In genomic region chr2:168517774-168518173, GRCm38 (mm10) we compare ENCODE assay signal across 17 mouse cellular contexts.
DNase-seq lines count a peak whose midpoint lies in the region; ATAC-seq and TF ChIP-seq lines count a peak whose summit lies in the region.
"Had no signal": no experiment of that assay in that cellular context is flagged by ENCODE, and none has a peak within 500 bp of the region (broad histone marks: within the 10 kb centered on the region; RNA-seq: fewer than 3 reads in every experiment).

No protein-coding gene starts in this region.

- no peak overlapping the region for H3K27ac ChIP-seq in heart, embryonic 10.5 days
- no peak overlapping the region for H3K27ac ChIP-seq in intestine, embryonic 15.5 days
- H3K27ac ChIP-seq in intestine, postnatal 0 days (ENCODE audit: low read depth, low read length): no peak overlapping the region
- H3K27ac ChIP-seq in left cerebral cortex, adult 2 months: no peak overlapping the region
- H3K27ac ChIP-seq: embryonic facial prominence, embryonic 12.5 days; embryonic facial prominence, embryonic 15.5 days; heart, embryonic 15.5 days; hindbrain, embryonic 10.5 days; hindbrain, embryonic 13.5 days had no signal

- H3K9ac ChIP-seq in intestine, embryonic 15.5 days: no peak overlapping the region
- H3K9ac ChIP-seq in intestine, postnatal 0 days (ENCODE audit: low read depth, low read length): no peak overlapping the region
- H3K9ac ChIP-seq: embryonic facial prominence, embryonic 12.5 days; embryonic facial prominence, embryonic 15.5 days; forebrain, postnatal 0 days; heart, embryonic 12.5 days; heart, embryonic 15.5 days; hindbrain, embryonic 13.5 days had no signal

- no peaks in the 10 kb centered on the region for H3K36me3 ChIP-seq in heart, embryonic 10.5 days
- H3K36me3 ChIP-seq in intestine, embryonic 15.5 days: no peaks in the 10 kb centered on the region
- H3K36me3 ChIP-seq in intestine, postnatal 0 days (ENCODE audit: control insufficient read depth, insufficient read depth): no peaks in the 10 kb centered on the region
- H3K36me3 ChIP-seq: embryonic facial prominence, embryonic 12.5 days; embryonic facial prominence, embryonic 15.5 days; heart, embryonic 15.5 days; hindbrain, embryonic 10.5 days; hindbrain, embryonic 13.5 days had no signal

- WGBS in heart, embryonic 10.5 days: 89% methylated on average over 7 of the region's 7 CpGs
- WGBS in intestine, embryonic 15.5 days: 76% methylated on average over 7 of the region's 7 CpGs
- 66% methylated on average over 7 of the region's 7 CpGs for WGBS in intestine, postnatal 0 days

- no peak overlapping the region for H3K4me3 ChIP-seq in heart, embryonic 10.5 days
- no peak overlapping the region for H3K4me3 ChIP-seq in intestine, embryonic 15.5 days (replicated peaks)
- no peak overlapping the region for H3K4me3 ChIP-seq in intestine, postnatal 0 days (ENCODE audit: low read depth, low read length)
- no peak overlapping the region for H3K4me3 ChIP-seq in left cerebral cortex, adult 2 months
- H3K4me3 ChIP-seq: embryonic facial prominence, embryonic 12.5 days; embryonic facial prominence, embryonic 15.5 days; heart, embryonic 12.5 days; heart, embryonic 15.5 days; hindbrain, embryonic 10.5 days; hindbrain, embryonic 13.5 days had no signal

- H3K9me3 ChIP-seq in heart, embryonic 10.5 days: no peaks in the 10 kb centered on the region
- H3K9me3 ChIP-seq in intestine, embryonic 15.5 days: no peaks in the 10 kb centered on the region
- no peaks in the 10 kb centered on the region for H3K9me3 ChIP-seq in intestine, postnatal 0 days (ENCODE audit: control insufficient read depth)
- H3K9me3 ChIP-seq: embryonic facial prominence, embryonic 12.5 days; embryonic facial prominence, embryonic 15.5 days; heart, embryonic 12.5 days; heart, embryonic 15.5 days; hindbrain, embryonic 10.5 days; hindbrain, embryonic 13.5 days had no signal

- H3K27me3 ChIP-seq in heart, embryonic 10.5 days (ENCODE audit: insufficient read depth, poor library complexity, severe bottlenecking): peaks cover 58% of the 10 kb centered on the region
- no peaks in the 10 kb centered on the region for H3K27me3 ChIP-seq in intestine, embryonic 15.5 days (replicated peaks)
- no peaks in the 10 kb centered on the region for H3K27me3 ChIP-seq in intestine, postnatal 0 days (replicated peaks; ENCODE audit: control insufficient read depth, insufficient read depth, low read length)
- H3K27me3 ChIP-seq: embryonic facial prominence, embryonic 12.5 days; embryonic facial prominence, embryonic 15.5 days; heart, embryonic 15.5 days; hindbrain, embryonic 13.5 days had no signal

- intact Hi-C loops in left cerebral cortex, adult 2 months (cut with DNase I): no loop called here

- H3K4me2 ChIP-seq in intestine, embryonic 15.5 days (replicated peaks): no peak overlapping the region
- no peak overlapping the region for H3K4me2 ChIP-seq in intestine, postnatal 0 days (replicated peaks; ENCODE audit: low read depth)
- H3K4me2 ChIP-seq: embryonic facial prominence, embryonic 12.5 days; embryonic facial prominence, embryonic 15.5 days; heart, embryonic 12.5 days; heart, embryonic 15.5 days; hindbrain, embryonic 13.5 days had no signal

- peak; percentile 95 for DNase-seq in heart, adult 11 months
- DNase-seq in heart, embryonic 10.5 days (ENCODE audit: low spot score): no peak
- no peak for DNase-seq in left cerebral cortex, adult 2 months (ENCODE audit: extremely low spot score in 1 of 2, low spot score in 2 of 2)
- no peak for DNase-seq in left cerebral cortex, adult 18-20 months (ENCODE audit: low spot score in 2 of 2)
- DNase-seq: adrenal gland, adult 8-10 months had no signal

- 0 out of 2 replicates have a peak, but pooled peaks have one; percentile 24 for ATAC-seq in intestine, embryonic 15.5 days
- peak; percentile 64 for ATAC-seq in intestine, postnatal 0 days
- ATAC-seq: activated CD4-positive, CD25-positive, alpha-beta regulatory T cell, adult 4 months; forebrain, embryonic 14.5 days; hindbrain, embryonic 16.5 days had no signal

- no peak for TF ChIP-seq CTCF in intestine, postnatal 0 days (IDR thresholded peaks at IDR 0.05; ENCODE audit: low read depth)
- TF ChIP-seq CTCF in left cerebral cortex, adult 2 months (IDR thresholded peaks at IDR 0.05): no peak

- H3K4me1 ChIP-seq in heart, embryonic 10.5 days: peaks cover 34% of the 10 kb centered on the region
- no peaks in the 10 kb centered on the region for H3K4me1 ChIP-seq in intestine, embryonic 15.5 days (replicated peaks)
- H3K4me1 ChIP-seq in intestine, postnatal 0 days (replicated peaks; ENCODE audit: control insufficient read depth, insufficient read depth, low read length): no peaks in the 10 kb centered on the region
- H3K4me1 ChIP-seq: embryonic facial prominence, embryonic 12.5 days; embryonic facial prominence, embryonic 15.5 days had no signal
